Mouse (Mus musculus) E14TG2a.4 (cell line): ENCODE results near the gene Ctnnd2.

Experiments used
- H3K27me3 ChIP-seq: 2 replicates; pipeline ENCODE4 v1.6.1; 2014; ENCODE audit warnings: low read length, control low read depth; ENCODE audit not compliant: insufficient read depth
- H3K36me3 ChIP-seq: 2 replicates; pipeline ENCODE4 v1.6.1; 2014; ENCODE audit warnings: low read length, control low read depth; ENCODE audit not compliant: insufficient read depth
- H3K4me1 ChIP-seq: replicated peaks from 2 replicates; pipeline ENCODE4 v1.6.1; 2014; ENCODE audit warnings: low read depth, low read length, control low read depth
- H3K4me3 ChIP-seq: replicated peaks from 2 replicates; pipeline ENCODE4 v1.5.1; 2014; ENCODE audit warnings: mild to moderate bottlenecking, low read length
- H3K9me3 ChIP-seq: 2 replicates; pipeline ENCODE4 v1.6.1; 2014; ENCODE audit warnings: low read length, control low read depth
- CTCF ChIP-seq: conservative IDR thresholded peaks from 2 replicates; pipeline ENCODE4 v1.5.1; 2014; ENCODE audit warnings: low read length
- NANOG ChIP-seq: IDR thresholded peaks from 2 replicates; pipeline ENCODE4 v1.6.1; 2014; ENCODE audit warnings: borderline replicate concordance, low read length, mixed read lengths
- POU5F1 ChIP-seq: IDR thresholded peaks from 2 replicates; pipeline ENCODE4 v1.6.1; 2014; ENCODE audit warnings: low read length, borderline replicate concordance

Ctnnd2 gene

DNA sequence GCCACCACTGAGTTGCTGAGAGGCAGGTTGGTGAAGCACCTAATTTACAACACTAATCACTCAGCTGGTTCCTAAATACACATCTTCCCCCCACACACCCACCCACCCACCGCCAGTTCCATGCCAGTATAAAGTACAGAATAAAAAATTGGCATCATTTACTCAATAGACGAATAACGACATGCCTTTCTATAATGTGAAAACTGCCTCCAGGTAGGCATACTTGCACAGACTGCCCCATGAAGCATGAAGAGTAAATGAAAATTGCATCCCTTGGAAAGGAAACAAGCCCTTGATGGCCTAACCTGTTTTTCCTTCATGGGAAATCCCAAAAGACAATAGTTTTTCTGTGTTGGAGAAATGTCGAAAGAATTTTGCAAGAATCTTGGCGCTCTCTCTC is 212.0 kb downstream of the Ctnnd2 start:
- TF ChIP-seq POU5F1 (no peak), CTCF (no peak), NANOG (no peak)
- Histone ChIP-seq H3K36me3 (no peaks in the 10 kb centered on the region), H3K9me3 (no peaks in the 10 kb centered on the region), H3K4me3 (no peak overlapping the region), H3K27me3 (peaks cover 50% of the 10 kb centered on the region), H3K4me1 (peaks cover 15% of the 10 kb centered on the region)

DNA sequence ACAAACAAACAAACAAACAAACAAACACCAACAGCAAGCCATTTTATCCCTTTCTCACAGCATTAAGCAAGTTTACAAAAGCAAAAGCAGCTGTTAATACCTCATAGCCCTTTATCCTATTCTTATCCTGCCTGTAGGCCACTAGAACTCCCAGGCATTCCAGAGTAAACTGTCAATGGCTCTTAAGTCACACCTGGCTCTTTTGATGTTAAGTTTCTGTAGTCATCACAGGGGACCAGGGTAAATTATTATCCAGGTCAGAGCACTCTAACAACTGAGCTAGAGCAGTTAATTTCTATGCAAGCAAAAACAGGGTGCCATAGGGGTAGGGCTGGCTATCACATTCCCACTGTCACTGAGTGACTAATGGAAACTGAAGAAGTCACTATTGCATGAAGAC is 214.1 kb downstream of the Ctnnd2 start:
- no peak overlapping the region for H3K4me3 ChIP-seq
- H3K4me1 ChIP-seq: peaks cover 15% of the 10 kb centered on the region
- TF ChIP-seq CTCF (no peak), NANOG (no peak), POU5F1 (no peak)
- H3K36me3 ChIP-seq: no peaks in the 10 kb centered on the region
- H3K27me3 ChIP-seq: peaks cover 47% of the 10 kb centered on the region
- no peaks in the 10 kb centered on the region for H3K9me3 ChIP-seq

GRCm38 (mm10) chr15:30387244-30387643 is 214.9 kb downstream of the Ctnnd2 start:
- Histone ChIP-seq H3K27me3 (peaks cover 45% of the 10 kb centered on the region), H3K9me3 (no peaks in the 10 kb centered on the region), H3K36me3 (no peaks in the 10 kb centered on the region), H3K4me3 (no peak overlapping the region), H3K4me1 (peaks cover 14% of the 10 kb centered on the region)
- TF ChIP-seq POU5F1 (no peak), NANOG (no peak), CTCF (no peak)

DNA sequence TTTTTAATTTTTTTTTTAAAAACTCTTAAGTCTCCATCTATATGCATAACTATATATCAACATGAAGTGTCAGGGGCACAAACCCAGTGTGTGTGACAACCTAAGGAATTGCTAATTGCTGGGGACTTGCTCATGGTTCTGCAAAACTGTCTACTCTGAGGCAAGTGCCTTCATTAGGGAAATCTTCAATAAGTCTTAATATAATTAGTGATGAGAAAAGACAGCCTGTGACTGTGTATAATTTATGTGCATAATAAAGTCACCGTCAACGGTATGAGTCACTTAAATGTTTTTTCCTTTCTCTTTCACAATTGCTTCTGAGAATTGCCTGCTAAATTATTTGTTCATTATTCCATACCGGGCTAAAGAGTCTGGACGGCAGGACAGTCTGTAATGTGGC is 228.7 kb downstream of the Ctnnd2 start:
- TF ChIP-seq POU5F1 (no peak), NANOG (no peak), CTCF (no peak)
- Histone ChIP-seq H3K4me3 (no peak overlapping the region), H3K27me3 (peaks cover 2% of the 10 kb centered on the region; the same call in 1 of the 2 replicates), H3K4me1 (no peaks in the 10 kb centered on the region), H3K36me3 (no peaks in the 10 kb centered on the region), H3K9me3 (no peaks in the 10 kb centered on the region)

DNA sequence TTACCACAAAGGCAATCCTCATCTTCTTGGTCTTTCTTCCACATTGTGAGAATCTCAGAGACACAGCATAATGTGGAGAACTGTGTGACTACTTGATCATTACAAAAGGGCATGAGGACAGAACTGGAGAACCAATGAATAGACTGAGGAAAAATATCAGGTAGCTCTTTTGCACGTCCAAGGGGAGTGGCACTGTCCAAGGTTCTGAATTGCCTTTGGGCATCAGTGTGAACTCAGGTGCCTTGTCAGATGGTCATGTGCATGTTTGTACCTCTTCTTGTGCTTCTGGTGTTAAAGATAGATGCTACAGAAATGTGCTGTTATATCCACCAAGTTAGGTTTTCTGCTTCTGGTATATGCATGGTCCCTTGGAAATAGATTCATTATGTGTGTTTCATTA is 233.9 kb downstream of the Ctnnd2 start:
- Histone ChIP-seq H3K9me3 (no peaks in the 10 kb centered on the region), H3K4me3 (no peak overlapping the region), H3K27me3 (no peaks in the 10 kb centered on the region), H3K4me1 (no peaks in the 10 kb centered on the region), H3K36me3 (no peaks in the 10 kb centered on the region)
- TF ChIP-seq NANOG (no peak), POU5F1 (no peak), CTCF (no peak)

DNA sequence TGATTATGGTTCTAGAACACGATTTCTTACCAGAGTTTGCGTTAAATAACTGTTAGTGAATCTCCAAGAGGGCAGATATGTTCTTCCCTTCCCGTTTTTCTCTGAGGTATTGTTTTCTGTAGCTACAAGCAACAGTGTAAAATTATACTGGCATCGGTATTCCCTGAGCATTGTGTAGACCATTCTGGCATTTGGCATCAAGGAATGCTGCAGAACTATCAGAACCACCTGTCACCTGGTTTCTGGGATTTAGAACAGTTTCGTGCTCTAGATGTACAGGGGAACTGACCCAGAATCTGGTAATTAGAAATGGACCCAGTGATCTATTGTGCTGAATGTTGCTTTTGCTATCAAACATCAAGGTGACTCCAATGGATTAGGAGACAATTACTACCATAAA is 250.8 kb downstream of the Ctnnd2 start:
- Histone ChIP-seq H3K27me3 (no peaks in the 10 kb centered on the region), H3K4me1 (no peaks in the 10 kb centered on the region), H3K9me3 (no peaks in the 10 kb centered on the region), H3K36me3 (no peaks in the 10 kb centered on the region), H3K4me3 (no peak overlapping the region)
- TF ChIP-seq CTCF (no peak), NANOG (no peak), POU5F1 (no peak)

GRCm38 (mm10) chr15:30424290-30424689 is 251.9 kb downstream of the Ctnnd2 start:
- H3K4me1 ChIP-seq: no peaks in the 10 kb centered on the region
- no peaks in the 10 kb centered on the region for H3K9me3 ChIP-seq
- no peaks in the 10 kb centered on the region for H3K36me3 ChIP-seq
- no peak overlapping the region for H3K4me3 ChIP-seq
- TF ChIP-seq POU5F1 (no peak), NANOG (no peak), CTCF (no peak)
- H3K27me3 ChIP-seq: no peaks in the 10 kb centered on the region

DNA sequence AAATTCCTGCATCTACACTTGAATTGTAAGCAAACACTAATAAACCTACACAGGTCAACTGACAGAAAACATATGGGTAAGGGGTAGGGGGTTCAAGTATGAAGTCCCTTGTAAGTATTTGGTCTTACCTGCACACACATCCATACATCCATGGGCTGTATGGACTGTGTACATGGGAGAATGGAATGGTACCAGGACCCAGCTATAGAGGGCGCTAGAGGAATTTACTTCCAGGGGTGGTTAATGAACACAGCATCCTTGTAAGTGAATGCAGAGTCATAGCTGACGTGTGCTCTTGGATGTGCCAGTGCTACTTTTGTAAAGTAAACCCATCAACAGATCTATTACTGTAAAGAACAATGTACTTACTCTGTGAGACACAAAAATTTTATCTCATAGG is 254.9 kb downstream of the Ctnnd2 start:
- H3K4me3 ChIP-seq: no peak overlapping the region
- no peaks in the 10 kb centered on the region for H3K9me3 ChIP-seq
- H3K36me3 ChIP-seq: no peaks in the 10 kb centered on the region
- H3K4me1 ChIP-seq: no peaks in the 10 kb centered on the region
- TF ChIP-seq NANOG (no peak), CTCF (0 out of 2 replicates have a peak, but pooled peaks have one; percentile 23)
- no peaks in the 10 kb centered on the region for H3K27me3 ChIP-seq

- TF ChIP-seq POU5F1 (no peak), NANOG (no peak), CTCF (no peak)
- H3K4me3 ChIP-seq: no peak overlapping the region
- no peaks in the 10 kb centered on the region for H3K4me1 ChIP-seq
- H3K27me3 ChIP-seq: no peaks in the 10 kb centered on the region
- H3K9me3 ChIP-seq: no peaks in the 10 kb centered on the region
- H3K36me3 ChIP-seq: no peaks in the 10 kb centered on the region
These were observed 266.7 kb downstream of the Ctnnd2 start for GRCm38 (mm10) chr15:30439045-30439444.

DNA sequence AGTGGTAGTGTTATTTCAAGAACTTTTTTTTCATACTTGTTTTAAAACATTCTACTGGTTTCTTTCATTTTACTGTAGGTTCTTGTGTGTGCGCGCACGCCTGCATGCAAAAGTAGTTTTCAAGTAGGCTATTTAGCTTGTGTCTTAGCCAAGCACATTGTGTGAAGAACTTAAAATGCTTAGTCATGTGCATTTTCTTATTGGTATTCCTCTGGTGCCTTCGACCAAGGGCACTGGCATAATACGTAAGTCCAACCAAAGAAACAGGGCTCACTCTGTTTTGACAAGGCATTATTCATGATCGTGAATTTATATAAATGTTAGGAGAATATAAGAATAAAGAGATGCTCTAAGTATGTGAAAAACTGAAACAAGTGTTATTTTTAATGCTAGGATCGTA is 278.4 kb downstream of the Ctnnd2 start:
- H3K27me3 ChIP-seq: no peaks in the 10 kb centered on the region
- no peaks in the 10 kb centered on the region for H3K9me3 ChIP-seq
- H3K4me3 ChIP-seq: no peak overlapping the region
- no peaks in the 10 kb centered on the region for H3K4me1 ChIP-seq
- TF ChIP-seq CTCF: no peak
- no peak for TF ChIP-seq NANOG
- no peak for TF ChIP-seq POU5F1
- H3K36me3 ChIP-seq: no peaks in the 10 kb centered on the region

- no peak for TF ChIP-seq POU5F1
- TF ChIP-seq CTCF: no peak
- no peak for TF ChIP-seq NANOG
- H3K36me3 ChIP-seq: no peaks in the 10 kb centered on the region
- no peaks in the 10 kb centered on the region for H3K27me3 ChIP-seq
- no peaks in the 10 kb centered on the region for H3K4me1 ChIP-seq
- no peaks in the 10 kb centered on the region for H3K9me3 ChIP-seq
- no peak overlapping the region for H3K4me3 ChIP-seq
These were observed 279.5 kb downstream of the Ctnnd2 start for GRCm38 (mm10) chr15:30451921-30452320.
